Mouse (Mus musculus) C2C12 (cell line): ENCODE measurements around the gene Plau.

Experiments used
- CEBPB ChIP-seq: IDR thresholded peaks from one replicate; pipeline ENCODE4 v1.6.1; 2011; ENCODE audit warnings: low read depth, mild to moderate bottlenecking, control low read depth, moderate library complexity
- CTCF ChIP-seq: IDR thresholded peaks from one replicate; pipeline ENCODE4 v1.5.1; 2011; ENCODE audit not compliant: control insufficient read depth, insufficient read depth, insufficient read length
- MAX ChIP-seq: IDR thresholded peaks from one replicate; pipeline ENCODE4 v1.6.1; 2011; ENCODE audit warnings: mild to moderate bottlenecking, control low read depth

GRCm38 (mm10) chr14:20804481-20804880 lies 32.0 kb upstream of the Plau start:
- no peak for TF ChIP-seq CTCF
- TF ChIP-seq MAX = no peak
- TF ChIP-seq CEBPB = no peak
